Mouse (Mus musculus) midbrain, embryonic 16.5 days (tissue): ENCODE measurements around the gene Acta1. TPM values are rescaled to one million over a fixed set of nuclear protein-coding genes. Genes with fewer than 3 reads are reported as not detected.

Experiments used
- ATAC-seq: fragments of 200-750 bp; cut with Nextera tagmentation; 2 replicates; pipeline ENCODE4 v1.8.0; 2017; ENCODE audit warnings: moderate TSS enrichment
- H3K27ac ChIP-seq: fragments of 300-500 bp; sonication (generic); 2 replicates; pipeline ENCODE4 v1.5.1; 2014; ENCODE audit warnings: mild to moderate bottlenecking, low read length, mixed read lengths
- H3K27me3 ChIP-seq: fragments of 300-500 bp; sonication (generic); 2 replicates; pipeline ENCODE4 v1.6.1; 2014; ENCODE audit warnings: low read depth, low read length, mixed read lengths; ENCODE audit not compliant: control insufficient read depth, insufficient read depth
- H3K36me3 ChIP-seq: fragments of 300-500 bp; sonication (generic); 2 replicates; pipeline ENCODE4 v1.6.1; 2014; ENCODE audit warnings: mild to moderate bottlenecking, low read length, moderate library complexity, mixed read lengths; ENCODE audit not compliant: control insufficient read depth, insufficient read depth
- H3K4me1 ChIP-seq: fragments of 300-500 bp; sonication (generic); 2 replicates; pipeline ENCODE4 v1.6.1; 2014; ENCODE audit warnings: mild to moderate bottlenecking, low read length, mixed read lengths; ENCODE audit not compliant: control insufficient read depth, insufficient read depth
- H3K4me2 ChIP-seq: fragments of 300-500 bp; sonication (generic); 2 replicates; pipeline ENCODE4 v1.6.1; 2014; ENCODE audit warnings: mild to moderate bottlenecking, low read length, mixed read lengths
- H3K4me3 ChIP-seq: fragments of 300-500 bp; sonication (generic); 2 replicates; pipeline ENCODE4 v1.5.1; 2014; ENCODE audit warnings: low read depth, mild to moderate bottlenecking, low read length, moderate library complexity, mixed read lengths
- H3K9ac ChIP-seq: fragments of 300-500 bp; sonication (generic); 2 replicates; pipeline ENCODE4 v1.6.1; 2014; ENCODE audit warnings: low read depth, low read length, mixed read lengths
- H3K9me3 ChIP-seq: fragments of 300-500 bp; sonication (generic); replicated peaks from 2 replicates; pipeline ENCODE4 v1.6.1; 2014; ENCODE audit warnings: mild to moderate bottlenecking, low read length, mixed read lengths; ENCODE audit not compliant: control insufficient read depth, poor library complexity, severe bottlenecking
- WGBS: fragments of 180-500 bp; shearing (Covaris S2); extraction: QIAGEN DNeasy Blood & Tissue Kit; methylation state at CpG from one replicate; pipeline ENCODE4 v1.1.7; 2014; 5-methylcytosine and 5-hydroxymethylcytosine counted together
- polyA plus RNA-seq: library from polyadenylated mRNA; unstranded; fragments of >200 nt; fragmentation: Nextera tagmentation; extraction: Ambion mirVana; gene quantifications from 2 replicates; pipeline ENCODE4 v1.2.1, GENCODE M21; 2015

The Acta1 gene
- polyA plus RNA-seq, 1 experiment from 2014 or later: 10.4 TPM

DNA sequence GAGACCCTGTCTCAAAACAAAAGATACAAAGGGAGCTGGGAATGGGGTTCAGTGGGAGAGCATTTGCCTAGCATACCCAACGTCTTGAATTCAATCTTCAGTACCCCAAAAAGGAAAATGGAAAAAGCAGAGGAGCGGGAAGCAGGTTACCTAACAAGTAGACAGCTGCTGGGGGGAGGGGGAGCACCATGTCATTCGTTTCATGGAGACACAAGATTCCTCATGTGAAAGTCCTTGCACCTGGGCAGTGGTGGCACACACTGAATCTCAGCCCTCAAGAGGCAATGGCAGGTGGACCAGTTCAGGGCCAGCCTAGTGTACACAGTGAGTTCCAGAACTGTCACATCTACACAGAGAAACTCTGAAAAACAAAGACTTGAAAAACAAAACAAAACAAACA, 37.2 kb downstream of the Acta1 start:
- peaks cover 9% of the 10 kb centered on the region for H3K4me1 ChIP-seq
- H3K27me3 ChIP-seq: no peaks in the 10 kb centered on the region
- no peaks in the 10 kb centered on the region for H3K36me3 ChIP-seq
- H3K9ac ChIP-seq: no peak overlapping the region
- WGBS: 64% methylated on average over 3 of the region's 3 CpGs
- H3K9me3 ChIP-seq: no peaks in the 10 kb centered on the region
- no peak overlapping the region for H3K4me3 ChIP-seq
- no peak overlapping the region for H3K4me2 ChIP-seq
- H3K27ac ChIP-seq: no peak overlapping the region
- no peak for ATAC-seq

DNA sequence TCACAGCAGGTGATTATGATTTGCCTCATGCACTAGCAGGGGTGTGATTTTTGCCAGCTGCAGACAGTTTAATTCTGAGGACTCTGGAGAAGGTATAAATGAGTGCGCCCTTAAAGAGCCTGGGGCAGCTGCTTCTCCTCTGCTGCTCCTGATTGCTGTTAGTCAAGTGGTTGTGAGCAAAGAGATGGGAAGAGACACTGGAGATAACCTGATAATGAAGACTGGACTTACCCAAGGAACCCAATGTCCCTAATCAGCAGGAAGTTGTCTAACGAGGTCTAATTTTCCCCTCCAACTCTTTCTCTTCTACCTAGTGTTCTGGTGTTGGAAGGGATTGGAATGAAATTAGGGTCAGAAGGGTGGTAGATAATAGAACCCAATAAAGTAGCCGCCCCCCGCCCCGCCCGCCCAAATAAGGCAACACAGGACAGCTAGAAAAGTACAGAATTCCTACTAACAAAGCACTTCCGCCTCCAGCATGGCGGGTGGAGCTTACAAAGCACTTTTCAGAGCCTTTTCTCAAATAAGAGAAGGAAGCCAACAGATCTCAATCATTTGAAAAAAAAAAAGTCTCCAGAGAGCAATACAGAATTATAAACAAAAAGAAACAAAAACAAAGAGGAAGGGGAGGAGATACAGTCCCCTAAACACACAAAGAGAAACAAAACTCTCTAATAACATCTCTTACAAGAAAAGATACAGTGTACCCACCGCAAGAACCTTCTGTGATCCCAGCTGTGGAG, 39.6 kb downstream of the Acta1 start:
- Histone ChIP-seq H3K4me1 (peaks cover 7% of the 10 kb centered on the region), H3K4me3 (no peak overlapping the region), H3K9ac (no peak overlapping the region), H3K27ac (no peak overlapping the region), H3K4me2 (no peak overlapping the region), H3K36me3 (no peaks in the 10 kb centered on the region), H3K27me3 (no peaks in the 10 kb centered on the region), H3K9me3 (no peaks in the 10 kb centered on the region)
- 89% methylated on average over 9 of the region's 9 CpGs for WGBS
- ATAC-seq: no peak

DNA sequence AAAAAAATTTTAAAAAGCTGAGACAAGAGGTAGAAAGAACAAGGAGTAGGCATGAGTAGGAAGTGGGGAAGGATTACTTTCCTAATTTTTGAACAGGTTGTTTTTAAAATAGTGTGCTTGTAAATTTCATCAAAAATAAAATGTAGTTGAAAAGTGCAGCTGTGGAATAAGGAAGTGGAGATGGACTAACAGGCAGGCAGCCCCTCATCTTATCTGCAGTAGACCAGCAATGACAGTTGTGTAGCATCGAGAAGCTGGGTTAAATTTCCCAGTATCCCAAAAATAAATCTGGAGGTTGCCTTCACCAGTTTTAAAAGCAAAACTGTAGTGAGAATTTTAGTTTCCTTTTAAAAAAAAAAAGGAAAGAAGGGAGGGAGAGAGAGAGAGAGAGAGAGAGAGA, 40.3 kb downstream of the Acta1 start:
- 97% methylated on average over 1 of the region's 1 CpGs for WGBS

DNA sequence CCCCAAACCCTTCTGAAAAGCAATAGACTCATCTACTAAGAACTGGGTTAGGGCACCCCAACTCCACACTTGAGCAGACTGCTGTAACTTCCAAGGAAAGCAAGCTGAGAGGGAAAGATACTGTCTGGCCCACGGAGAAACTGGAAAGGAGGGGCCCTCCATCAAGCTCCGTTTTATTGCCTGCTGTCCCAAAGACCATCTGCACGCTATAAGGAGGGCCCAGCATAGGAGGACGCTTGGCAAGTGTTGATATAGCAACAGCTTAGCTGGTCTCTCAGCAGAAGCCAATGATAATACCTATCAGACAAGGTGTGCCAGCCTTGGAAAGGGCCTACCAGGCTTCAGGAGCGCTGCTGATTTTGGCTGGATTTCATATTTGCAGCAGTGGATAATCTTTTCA, 43.0 kb downstream of the Acta1 start:
- H3K4me3 ChIP-seq: no peak overlapping the region
- H3K4me1 ChIP-seq: no peaks in the 10 kb centered on the region
- no peaks in the 10 kb centered on the region for H3K36me3 ChIP-seq
- H3K9me3 ChIP-seq: no peaks in the 10 kb centered on the region
- no peak overlapping the region for H3K9ac ChIP-seq
- 79% methylated on average over 5 of the region's 5 CpGs for WGBS
- no peak for ATAC-seq
- no peaks in the 10 kb centered on the region for H3K27me3 ChIP-seq
- no peak overlapping the region for H3K4me2 ChIP-seq
- no peak overlapping the region for H3K27ac ChIP-seq

More for the DNA sequence above, 40.3 kb downstream of the Acta1 start:
- no peak overlapping the region for H3K9ac ChIP-seq
- ATAC-seq: no peak
- H3K4me1 ChIP-seq: peaks cover 7% of the 10 kb centered on the region
- no peaks in the 10 kb centered on the region for H3K27me3 ChIP-seq
- H3K27ac ChIP-seq: no peak overlapping the region
- H3K9me3 ChIP-seq: no peaks in the 10 kb centered on the region
- H3K36me3 ChIP-seq: no peaks in the 10 kb centered on the region
- no peak overlapping the region for H3K4me2 ChIP-seq
- H3K4me3 ChIP-seq: no peak overlapping the region

DNA sequence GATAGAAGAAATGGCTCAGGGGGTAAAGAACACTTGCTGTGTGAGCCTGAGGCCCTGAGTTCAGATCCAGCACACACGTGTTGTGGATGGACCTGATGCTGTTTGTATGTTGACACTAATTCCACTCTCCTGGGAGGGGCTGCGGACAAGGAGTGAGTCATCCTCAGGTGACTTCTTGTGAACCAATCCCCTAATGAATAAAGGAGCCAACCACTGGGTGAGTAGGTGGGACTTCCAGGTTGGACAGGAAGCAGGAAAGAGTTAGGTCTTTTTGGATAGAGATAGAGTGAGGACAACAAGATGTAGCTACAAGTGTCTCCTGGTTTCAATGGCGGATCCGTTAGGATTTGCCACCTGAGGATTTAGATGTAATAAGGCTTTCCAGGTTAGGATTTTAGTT, 45.2 kb downstream of the Acta1 start:
- no peak overlapping the region for H3K9ac ChIP-seq
- H3K27ac ChIP-seq: no peak overlapping the region
- H3K27me3 ChIP-seq: no peaks in the 10 kb centered on the region
- no peak overlapping the region for H3K4me3 ChIP-seq
- no peaks in the 10 kb centered on the region for H3K4me1 ChIP-seq
- H3K9me3 ChIP-seq: no peaks in the 10 kb centered on the region
- no peak overlapping the region for H3K4me2 ChIP-seq
- H3K36me3 ChIP-seq: no peaks in the 10 kb centered on the region
- WGBS: 87% methylated on average over 4 of the region's 4 CpGs
- ATAC-seq: no peak

DNA sequence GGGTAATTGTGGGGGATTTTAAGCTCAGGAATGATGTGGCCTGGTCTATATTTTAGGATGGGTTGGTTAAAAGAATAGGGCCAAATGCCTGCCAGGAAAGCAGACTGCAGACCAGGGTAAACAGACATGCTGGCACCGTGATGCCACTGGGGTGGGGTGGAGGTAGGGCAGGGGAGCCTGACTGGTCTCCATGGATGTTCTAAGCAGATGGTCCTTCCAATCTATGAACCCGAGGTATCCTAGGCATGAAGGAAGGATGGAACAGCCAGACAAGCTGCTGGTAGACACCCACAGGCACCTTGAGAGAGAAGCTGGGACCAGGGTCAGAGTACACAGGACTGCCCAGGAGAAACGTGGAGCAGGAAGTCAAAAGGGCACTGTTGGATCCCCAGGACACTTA, 47.0 kb downstream of the Acta1 start:
- Histone ChIP-seq H3K9ac (no peak overlapping the region), H3K4me1 (no peaks in the 10 kb centered on the region), H3K27ac (no peak overlapping the region), H3K36me3 (no peaks in the 10 kb centered on the region), H3K4me2 (no peak overlapping the region), H3K27me3 (no peaks in the 10 kb centered on the region), H3K9me3 (no peaks in the 10 kb centered on the region), H3K4me3 (no peak overlapping the region)
- WGBS: 64% methylated on average over 3 of the region's 3 CpGs
- no peak for ATAC-seq

DNA sequence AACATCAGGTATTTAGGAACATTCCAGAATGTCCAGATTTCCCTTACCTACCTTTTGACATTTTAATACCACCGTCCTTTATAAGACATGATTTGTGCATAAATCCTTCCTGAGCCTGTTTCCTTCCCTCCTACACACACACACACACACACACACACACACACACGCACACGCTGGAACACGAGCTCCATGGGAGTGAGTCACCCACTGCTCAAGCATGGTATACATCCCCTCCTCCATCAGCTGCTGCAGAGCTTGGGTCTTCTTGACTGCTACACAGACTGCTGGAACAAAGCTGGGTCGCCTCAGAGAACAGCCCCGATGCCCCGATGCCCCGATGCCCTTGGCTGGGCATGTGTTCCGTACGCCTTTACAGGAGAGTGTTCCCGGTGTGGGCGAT, 48.0 kb downstream of the Acta1 start:
- Histone ChIP-seq H3K4me3 (no peak overlapping the region), H3K9ac (no peak overlapping the region), H3K27ac (no peak overlapping the region), H3K4me2 (no peak overlapping the region), H3K27me3 (no peaks in the 10 kb centered on the region), H3K36me3 (no peaks in the 10 kb centered on the region), H3K4me1 (no peaks in the 10 kb centered on the region), H3K9me3 (no peaks in the 10 kb centered on the region)
- no peak for ATAC-seq
- 94% methylated on average over 12 of the region's 12 CpGs for WGBS

DNA sequence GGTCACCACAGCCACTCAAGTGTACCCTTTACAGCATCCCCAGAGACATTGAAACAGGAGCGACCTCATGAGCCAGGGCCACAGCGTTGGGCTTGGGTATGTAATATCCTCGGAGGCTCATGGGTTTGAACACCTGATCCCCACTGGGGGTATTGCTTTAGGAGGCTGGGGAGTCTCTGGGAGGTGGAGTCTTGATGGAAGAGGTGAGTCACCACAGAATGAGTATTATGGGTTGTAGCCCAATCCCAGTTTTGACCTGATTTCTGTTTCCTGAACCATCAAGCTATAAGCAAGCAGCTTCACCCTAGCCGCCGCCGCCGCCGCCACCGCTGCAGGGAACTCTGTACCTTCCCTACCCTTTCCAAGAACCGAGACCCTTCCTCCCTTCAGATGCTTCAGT, 48.6 kb downstream of the Acta1 start:
- H3K4me1 ChIP-seq: no peaks in the 10 kb centered on the region
- H3K9me3 ChIP-seq: no peaks in the 10 kb centered on the region
- WGBS: 93% methylated on average over 10 of the region's 10 CpGs
- no peak for ATAC-seq
- no peak overlapping the region for H3K27ac ChIP-seq
- no peaks in the 10 kb centered on the region for H3K36me3 ChIP-seq
- no peak overlapping the region for H3K9ac ChIP-seq
- H3K27me3 ChIP-seq: no peaks in the 10 kb centered on the region
- no peak overlapping the region for H3K4me3 ChIP-seq
- no peak overlapping the region for H3K4me2 ChIP-seq

DNA sequence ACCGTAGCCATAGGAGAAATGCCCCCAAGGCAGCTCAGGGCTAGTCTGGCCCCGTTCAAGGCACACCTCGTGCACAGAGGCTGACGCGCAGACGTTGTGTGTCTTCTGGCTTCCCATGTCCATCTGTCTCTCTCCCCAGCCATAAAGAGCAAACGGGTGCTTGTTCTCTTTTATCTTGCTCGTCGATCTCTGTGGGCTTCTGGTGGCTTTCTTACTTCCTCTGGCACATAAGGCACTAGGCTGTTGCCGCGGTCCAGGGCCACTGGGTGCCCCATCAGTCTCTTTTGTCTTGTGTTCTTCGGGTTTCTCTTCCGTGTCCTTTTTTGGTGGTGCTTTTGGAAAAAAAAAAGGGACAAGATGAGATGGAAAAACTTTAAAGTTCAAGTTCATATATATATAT, 49.4 kb downstream of the Acta1 start:
- Histone ChIP-seq H3K9me3 (no peaks in the 10 kb centered on the region), H3K9ac (no peak overlapping the region), H3K36me3 (no peaks in the 10 kb centered on the region), H3K4me1 (no peaks in the 10 kb centered on the region), H3K27ac (no peak overlapping the region), H3K4me3 (no peak overlapping the region), H3K4me2 (no peak overlapping the region), H3K27me3 (no peaks in the 10 kb centered on the region)
- 92% methylated on average over 13 of the region's 13 CpGs for WGBS
- ATAC-seq: no peak
